Mouse (Mus musculus): ENCODE measurements around the gene Nxt1. TPM values are rescaled to one million over a fixed set of nuclear protein-coding genes. Genes with fewer than 3 reads are reported as not detected.

The Nxt1 gene
- total and polyA plus RNA-seq, 2 experiments from 2014 or later = 34.0 to 35.3 TPM

- Histone ChIP-seq H3K9ac (replicated peaks; ENCODE audit: low read length) (no peak overlapping the region), H3K9me3 (ENCODE audit: low read length) (no peaks in the 10 kb centered on the region), H3K4me2 (ENCODE audit: low read depth, low read length) (no peak overlapping the region), H3K4me1 (ENCODE audit: insufficient read depth, low read length) (no peaks in the 10 kb centered on the region), H3K36me3 (ENCODE audit: insufficient read depth, low read length) (0 out of 2 replicates have a peak, but pooled peaks cover 6% of the 10 kb centered on the region), H3K4me3 (ENCODE audit: low read length) (no peak overlapping the region), H3K27me3 (ENCODE audit: insufficient read depth, low read length) (no peaks in the 10 kb centered on the region), H3K27ac (no peak overlapping the region)
- 87% methylated on average over 3 of the region's 3 CpGs for WGBS
- no peak for ATAC-seq
- no peak for TF ChIP-seq CTCF (IDR thresholded peaks at IDR 0.05; ENCODE audit: low read depth)
- DNase-seq (ENCODE audit: low spot score) = no peak
Observed at GRCm38 (mm10) chr2:148712326-148712725, 39.9 kb downstream of the Nxt1 start.

GRCm38 (mm10) chr2:148717072-148717471 lies 44.7 kb downstream of the Nxt1 start:
- H3K9me3 ChIP-seq (ENCODE audit: low read length) = no peaks in the 10 kb centered on the region
- 77% methylated on average over 2 of the region's 2 CpGs for WGBS

GRCm38 (mm10) chr2:148719271-148719995 lies 47.0 kb downstream of the Nxt1 start:
- H3K27ac ChIP-seq = no peak overlapping the region
- H3K9ac ChIP-seq (replicated peaks; ENCODE audit: low read length) = no peak overlapping the region
- H3K36me3 ChIP-seq (ENCODE audit: insufficient read depth, low read length) = no peaks in the 10 kb centered on the region
- WGBS = 80% methylated on average over 2 of the region's 2 CpGs
- DNase-seq (ENCODE audit: low spot score) = no peak
- no peak for ATAC-seq
- H3K4me1 ChIP-seq (ENCODE audit: insufficient read depth, low read length) = no peaks in the 10 kb centered on the region
- H3K27me3 ChIP-seq (ENCODE audit: insufficient read depth, low read length) = no peaks in the 10 kb centered on the region
- no peak overlapping the region for H3K4me3 ChIP-seq (ENCODE audit: low read length)
- TF ChIP-seq CTCF (IDR thresholded peaks at IDR 0.05; ENCODE audit: low read depth) = no peak
- H3K4me2 ChIP-seq (ENCODE audit: low read depth, low read length) = no peak overlapping the region
- no peaks in the 10 kb centered on the region for H3K9me3 ChIP-seq (ENCODE audit: low read length)

More at GRCm38 (mm10) chr2:148717072-148717471, 44.7 kb downstream of the Nxt1 start:
- ATAC-seq = no peak
- Histone ChIP-seq H3K9ac (replicated peaks; ENCODE audit: low read length) (no peak overlapping the region), H3K27ac (no peak overlapping the region), H3K36me3 (ENCODE audit: insufficient read depth, low read length) (no peaks in the 10 kb centered on the region), H3K27me3 (ENCODE audit: insufficient read depth, low read length) (no peaks in the 10 kb centered on the region), H3K4me3 (ENCODE audit: low read length) (no peak overlapping the region), H3K4me2 (ENCODE audit: low read depth, low read length) (no peak overlapping the region), H3K4me1 (ENCODE audit: insufficient read depth, low read length) (no peaks in the 10 kb centered on the region)
- TF ChIP-seq CTCF (IDR thresholded peaks at IDR 0.05; ENCODE audit: low read depth) = no peak
- no peak for DNase-seq (ENCODE audit: low spot score)

Other genes starting within 250 kb of the Nxt1 start
- gene Cd93, start 229.0 kb upstream of the Nxt1 start, total RNA-seq (2014; rRNA removed) = 21.5 and 24.3 TPM in 2 replicates
- 5.0 and 5.3 TPM in 2 replicates for gene Cd93, start 229.0 kb upstream of the Nxt1 start, polyA plus RNA-seq (2015; fragmentation: Nextera tagmentation; extraction: Ambion mirVana)
- gene Gzf1, start 8.4 kb downstream of the Nxt1 start, total RNA-seq (2014; rRNA removed) = 21.4 and 24.1 TPM in 2 replicates
- gene Gzf1, start 8.4 kb downstream of the Nxt1 start, polyA plus RNA-seq (2015; fragmentation: Nextera tagmentation; extraction: Ambion mirVana) = 15.5 and 17.3 TPM in 2 replicates
- gene Napb, start 59.9 kb downstream of the Nxt1 start, total RNA-seq (2014; rRNA removed) = 115 and 125 TPM in 2 replicates
- gene Napb, start 59.9 kb downstream of the Nxt1 start, polyA plus RNA-seq (2015; fragmentation: Nextera tagmentation; extraction: Ambion mirVana) = 81.5 and 99.2 TPM in 2 replicates
- not detected in 2 replicates for gene Cstl1, start 77.8 kb downstream of the Nxt1 start, total RNA-seq (2014; rRNA removed)
- not detected in 2 replicates for gene Cstl1, start 77.8 kb downstream of the Nxt1 start, polyA plus RNA-seq (2015; fragmentation: Nextera tagmentation; extraction: Ambion mirVana)
- not detected in 2 replicates for gene Cst11, start 98.9 kb downstream of the Nxt1 start, total RNA-seq (2014; rRNA removed)
- gene Cst11, start 98.9 kb downstream of the Nxt1 start, polyA plus RNA-seq (2015; fragmentation: Nextera tagmentation; extraction: Ambion mirVana) = not detected in 2 replicates
- gene 8030411F24Rik, start 109.4 kb downstream of the Nxt1 start, total RNA-seq (2014; rRNA removed) = not detected in 2 replicates
- gene 8030411F24Rik, start 109.4 kb downstream of the Nxt1 start, polyA plus RNA-seq (2015; fragmentation: Nextera tagmentation; extraction: Ambion mirVana) = not detected in 2 replicates
- gene Cst12, start 116.8 kb downstream of the Nxt1 start, total RNA-seq (2014; rRNA removed) = not detected in 2 replicates
- gene Cst12, start 116.8 kb downstream of the Nxt1 start, polyA plus RNA-seq (2015; fragmentation: Nextera tagmentation; extraction: Ambion mirVana) = not detected in 2 replicates
- not detected in 2 replicates for gene Cst8, start 126.2 kb downstream of the Nxt1 start, total RNA-seq (2014; rRNA removed)
- gene Cst8, start 126.2 kb downstream of the Nxt1 start, polyA plus RNA-seq (2015; fragmentation: Nextera tagmentation; extraction: Ambion mirVana) = not detected in 2 replicates
- not detected in 2 replicates for gene Cst13, start 147.5 kb downstream of the Nxt1 start, total RNA-seq (2014; rRNA removed)
- gene Cst13, start 147.5 kb downstream of the Nxt1 start, polyA plus RNA-seq (2015; fragmentation: Nextera tagmentation; extraction: Ambion mirVana) = not detected in 2 replicates
- not detected in 2 replicates for gene Cst9, start 162.5 kb downstream of the Nxt1 start, total RNA-seq (2014; rRNA removed)
- gene Cst9, start 162.5 kb downstream of the Nxt1 start, polyA plus RNA-seq (2015; fragmentation: Nextera tagmentation; extraction: Ambion mirVana) = not detected in 2 replicates
- not detected in 2 replicates for gene 9230104L09Rik, start 192.4 kb downstream of the Nxt1 start, total RNA-seq (2014; rRNA removed)
- gene 9230104L09Rik, start 192.4 kb downstream of the Nxt1 start, polyA plus RNA-seq (2015; fragmentation: Nextera tagmentation; extraction: Ambion mirVana) = not detected in 2 replicates
- gene Cst3, start 203.1 kb downstream of the Nxt1 start, total RNA-seq (2014; rRNA removed) = 787 and 928 TPM in 2 replicates
- 1,585 and 1,721 TPM in 2 replicates for gene Cst3, start 203.1 kb downstream of the Nxt1 start, polyA plus RNA-seq (2015; fragmentation: Nextera tagmentation; extraction: Ambion mirVana)

Measured in hindbrain, postnatal 0 days (tissue).